Mouse (Mus musculus) monocyte, adult 5-6 weeks (primary cell): ENCODE results near the gene Lcn2. TPM values are rescaled to one million over a fixed set of nuclear protein-coding genes. Genes with fewer than 3 reads are reported as not detected.

Experiments
- ATAC-seq: fragments of 153-309, 156-312 bp; replicated peaks from 2 replicates; pipeline ENCODE4 v1.8.0; 2017; ENCODE audit warnings: mild to moderate bottlenecking; ENCODE audit not compliant: low TSS enrichment, insufficient number of reproducible peaks, severe bottlenecking, poor library complexity, low FRiP score
- total RNA-seq: library from RNA; stranded (forward); fragments of 200-1000, 200-491, 200-594 nt; gene quantifications from 3 replicates; pipeline ENCODE4 v1.2.3, GENCODE M21; 2017

The Lcn2 gene
- total RNA-seq, 1 experiment from 2014 or later: 1.6 TPM

DNA sequence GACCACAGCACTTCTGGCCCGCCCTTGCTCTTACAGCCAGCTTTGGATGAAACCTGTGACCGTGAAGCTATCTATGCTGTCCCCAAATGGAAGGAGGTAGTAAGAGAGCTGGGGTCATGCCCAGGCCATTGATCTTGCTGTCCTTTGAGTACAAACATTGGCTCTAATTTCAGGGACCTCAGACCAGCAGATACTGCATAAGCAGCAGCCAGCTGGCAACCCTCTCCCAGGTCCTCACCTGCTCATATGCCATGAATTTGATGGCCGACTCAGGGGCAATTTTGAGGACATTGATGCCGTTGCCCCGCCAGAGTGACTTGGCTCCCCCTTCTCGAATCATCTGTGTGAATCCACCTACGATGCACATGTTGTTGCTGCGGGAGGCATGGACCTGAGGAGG lies 29.4 kb upstream of the Lcn2 start:
- ATAC-seq: no peak

- no peak for ATAC-seq
Observed at GRCm38 (mm10) chr2:32416556-32416955, 28.5 kb upstream of the Lcn2 start.

DNA sequence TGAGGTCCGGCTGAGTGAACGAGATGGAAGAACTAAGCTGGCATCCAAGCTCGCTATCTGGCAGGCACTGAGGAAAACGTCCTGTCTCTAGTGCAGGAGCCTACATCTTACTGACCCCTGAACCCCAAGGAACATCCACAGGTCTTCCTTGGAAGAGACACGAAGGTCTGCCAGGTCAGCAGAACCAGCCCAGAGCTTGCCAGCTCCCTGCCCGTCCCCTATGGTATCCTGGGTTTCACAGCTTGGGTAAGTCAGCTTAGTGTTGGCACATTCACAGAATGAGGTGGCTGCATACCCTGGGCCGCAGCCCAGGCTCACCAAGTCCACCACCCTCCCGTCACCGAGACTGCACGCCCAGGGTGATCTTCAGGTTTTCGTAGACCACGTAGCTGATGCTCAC lies 27.7 kb upstream of the Lcn2 start:
- ATAC-seq: no peak

GRCm38 (mm10) chr2:32413936-32414335 lies 25.9 kb upstream of the Lcn2 start:
- no peak for ATAC-seq

DNA sequence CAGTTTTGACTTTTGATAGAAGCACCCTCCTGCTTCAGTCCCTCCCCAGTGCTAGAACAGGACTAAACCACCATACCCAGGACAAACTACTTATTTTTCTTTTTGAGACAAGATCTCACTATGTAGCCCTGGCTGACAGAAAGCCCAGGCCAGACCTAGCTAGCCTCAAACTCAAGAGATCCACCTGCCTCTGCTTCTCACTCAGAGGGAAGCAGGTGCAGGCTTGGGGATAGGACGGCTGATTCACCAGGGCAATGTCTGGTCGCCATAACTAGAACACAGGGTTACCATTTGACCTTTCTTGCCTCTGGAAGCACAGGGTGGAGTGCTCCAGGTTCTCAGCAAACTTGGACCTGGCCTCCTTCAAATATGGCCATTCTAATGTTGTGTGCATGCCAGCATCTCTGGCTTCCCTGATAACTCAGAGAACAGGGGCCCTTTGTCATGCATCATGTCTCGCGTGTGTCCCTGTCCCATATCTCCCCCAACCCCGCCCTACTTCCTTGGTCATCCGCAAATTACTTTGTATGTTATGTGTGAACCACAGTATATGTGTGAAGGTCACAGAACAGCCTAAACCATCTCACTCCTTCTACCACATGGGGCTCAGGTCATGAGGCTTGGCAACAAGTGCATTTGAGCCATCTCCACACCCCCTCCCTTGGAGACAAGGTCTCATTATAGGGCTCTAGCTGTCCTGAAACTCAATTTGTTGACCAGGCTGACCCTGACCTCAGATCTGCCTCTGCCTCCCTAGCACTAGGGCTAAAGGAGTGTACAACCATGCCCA lies 24.9 kb upstream of the Lcn2 start:
- ATAC-seq: no peak

DNA sequence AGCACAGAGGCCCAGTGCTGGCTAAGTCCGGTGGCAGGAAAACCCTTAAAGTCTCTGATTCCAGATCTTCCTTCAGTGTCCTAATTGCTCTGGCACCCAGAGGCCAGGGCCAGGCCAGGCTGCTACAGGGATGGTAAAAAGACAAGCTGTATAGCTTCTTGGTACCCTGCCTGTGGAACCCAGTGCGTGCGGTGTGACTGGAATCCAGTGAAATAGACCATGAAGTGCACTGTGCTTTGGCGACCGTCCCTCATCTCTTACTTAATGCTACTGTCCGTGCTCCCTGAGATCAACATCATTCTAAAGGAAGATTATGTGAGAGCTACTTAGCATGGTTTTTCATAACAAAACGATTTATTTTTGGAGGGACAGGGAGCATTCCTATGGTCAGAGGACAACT lies 23.4 kb upstream of the Lcn2 start:
- no peak for ATAC-seq

DNA sequence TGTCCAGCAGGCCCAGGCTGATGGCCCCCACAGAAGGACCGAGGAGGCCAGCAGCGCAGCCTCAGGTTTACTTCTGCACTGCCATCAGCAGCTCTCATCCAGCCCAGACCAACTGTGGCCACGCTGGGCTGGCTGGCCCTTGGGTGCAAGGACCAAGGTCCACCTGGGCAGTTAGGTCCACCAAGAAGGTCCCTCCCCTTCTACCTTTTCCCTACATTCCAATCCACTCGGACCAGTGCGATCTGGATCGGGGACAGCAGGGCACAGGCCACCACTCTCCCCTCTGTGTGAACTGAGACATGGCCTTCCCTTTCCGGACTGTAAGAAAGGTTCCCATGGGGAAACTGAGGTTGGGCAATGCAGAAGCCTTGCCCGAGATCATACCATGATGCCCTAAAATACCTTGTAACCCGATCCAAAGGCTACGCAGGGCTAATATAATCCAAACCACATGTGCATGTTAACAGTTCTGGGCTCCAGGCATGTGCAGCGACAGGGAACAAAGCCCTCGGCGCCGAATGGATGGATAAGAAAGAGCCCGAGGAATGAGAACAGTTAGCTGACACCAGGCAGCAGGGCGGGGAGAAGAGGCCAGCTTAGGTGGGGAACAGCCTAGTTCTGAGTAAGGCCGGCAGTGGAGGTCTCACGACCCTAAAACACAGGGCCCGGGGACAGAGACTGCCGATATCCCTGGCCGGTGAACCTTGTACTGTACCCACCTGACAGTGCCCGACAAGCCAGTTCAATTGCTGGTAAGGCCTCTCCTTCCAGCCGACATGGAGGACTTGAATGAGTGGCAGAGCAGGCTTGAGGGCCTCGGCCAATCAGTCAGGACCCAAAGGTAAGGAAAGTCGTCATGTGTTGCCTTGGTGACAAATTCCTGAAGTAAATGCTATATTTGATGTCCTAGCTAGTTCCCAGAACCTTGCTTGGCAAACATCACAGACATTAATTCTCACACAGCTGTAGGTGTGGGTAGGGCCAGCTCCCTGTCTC lies 20.7 kb upstream of the Lcn2 start:
- no peak for ATAC-seq

DNA sequence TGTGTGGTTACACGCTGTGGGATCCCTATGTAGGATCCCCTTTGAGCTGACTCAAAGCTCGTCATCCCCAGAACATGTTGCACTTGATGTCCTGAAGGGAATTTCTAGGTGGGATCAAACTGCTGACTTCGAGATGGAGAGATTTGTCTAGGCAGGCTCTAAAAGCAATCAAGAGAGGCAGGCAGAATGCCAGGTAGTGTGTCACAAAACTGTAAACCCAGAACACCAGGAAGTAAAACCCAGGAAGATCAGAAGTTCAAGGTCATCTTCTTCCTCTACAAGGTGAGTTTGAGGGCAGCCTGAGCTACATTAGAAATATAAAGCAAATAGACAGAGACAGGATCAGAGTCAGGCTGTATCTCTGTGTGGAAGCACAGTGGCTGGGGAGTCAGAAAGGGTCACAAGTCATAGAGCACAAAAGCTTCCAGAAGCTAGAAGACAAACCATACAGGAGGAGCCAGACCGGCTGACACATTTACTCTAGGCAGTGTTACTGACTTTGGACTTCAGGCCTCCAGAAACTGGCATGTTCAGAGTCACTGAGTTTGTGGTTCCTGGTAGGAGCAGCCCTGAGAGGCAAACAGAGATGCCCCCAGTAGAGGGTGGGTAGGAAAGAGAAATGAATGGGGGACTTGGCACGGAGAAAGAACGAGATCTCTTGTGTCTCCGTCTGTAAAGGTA lies 19.2 kb upstream of the Lcn2 start:
- ATAC-seq: no peak

DNA sequence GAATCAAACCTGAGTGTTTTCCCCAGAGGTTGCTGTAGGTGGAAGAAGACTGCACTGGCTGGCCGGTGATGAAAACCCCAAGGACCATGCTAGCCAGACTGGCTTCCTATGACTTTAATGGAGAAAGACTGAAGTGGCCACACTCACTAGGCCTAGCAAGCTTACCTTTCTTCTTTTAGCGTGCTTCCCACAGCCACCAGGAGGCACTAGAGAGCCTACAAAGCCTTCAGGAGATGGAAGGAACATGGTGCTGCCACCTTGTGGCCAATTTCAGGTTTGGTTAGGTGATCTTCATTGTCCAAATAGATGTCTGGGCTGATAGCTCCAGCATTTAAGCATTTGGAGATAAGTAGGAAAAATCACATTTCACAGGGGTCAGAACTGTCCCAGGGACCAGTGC lies 16.6 kb upstream of the Lcn2 start:
- peak; percentile 88 for ATAC-seq

GRCm38 (mm10) chr2:32396695-32397094 lies 8.6 kb upstream of the Lcn2 start:
- no peak for ATAC-seq

DNA sequence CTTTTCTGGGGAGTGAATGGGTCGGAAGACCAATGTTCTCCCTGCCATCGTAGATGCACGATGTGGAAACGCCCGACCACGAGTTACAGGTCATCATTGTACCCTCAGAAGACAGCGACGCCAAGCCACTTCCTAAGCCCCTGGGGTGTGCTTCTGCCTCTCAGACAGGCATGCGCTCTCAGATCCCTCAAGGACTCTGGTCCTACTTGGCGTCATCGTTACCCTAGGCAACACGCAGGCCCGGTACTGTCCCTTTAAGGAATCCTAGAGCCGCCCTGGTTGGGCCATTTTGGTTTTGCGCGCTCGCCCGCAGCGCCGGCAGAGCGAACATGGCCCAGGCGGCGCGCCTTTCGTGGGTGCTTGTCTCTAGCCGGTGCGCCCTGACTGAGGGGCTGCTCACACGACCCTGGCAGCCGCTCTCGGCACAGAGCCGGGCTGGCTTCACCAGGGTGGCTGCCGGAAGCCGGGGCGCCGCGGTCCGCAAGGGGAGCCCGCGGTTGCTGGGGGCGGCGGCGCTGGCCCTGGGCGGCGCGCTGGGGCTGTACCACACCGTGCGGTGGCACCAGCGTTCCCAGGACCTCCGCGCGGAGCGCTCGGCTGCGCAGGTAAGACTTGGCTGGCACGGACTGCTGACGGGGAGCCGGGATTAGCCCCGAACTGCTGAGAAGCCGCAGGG lies 8.0 kb upstream of the Lcn2 start:
- peak; percentile 87 for ATAC-seq

DNA sequence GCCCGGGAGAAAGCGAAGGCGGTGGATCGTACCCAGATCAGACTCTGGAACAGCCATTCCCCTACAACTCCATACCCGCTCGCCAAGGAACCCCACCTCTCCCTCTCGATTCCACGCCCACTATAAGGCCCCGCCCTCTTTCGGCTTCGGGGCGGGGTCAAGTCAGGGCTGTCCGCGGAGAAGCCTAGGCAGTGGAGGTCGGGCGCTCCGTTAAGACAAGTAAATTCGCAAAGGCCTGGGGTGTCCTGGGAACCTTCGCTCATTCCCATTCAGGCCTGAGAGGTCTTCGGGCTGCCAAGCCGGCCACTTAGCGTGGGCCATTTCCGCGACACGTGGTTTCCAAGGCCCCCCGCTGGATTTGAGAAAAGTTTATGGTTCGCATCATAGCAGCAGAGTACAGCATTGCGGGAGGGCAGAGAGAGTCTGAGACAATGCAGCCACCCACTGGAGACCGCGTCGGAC lies 7.5 kb upstream of the Lcn2 start, which contains the start of gene Ptges2:
Gene Ptges2, plus strand, starts transcription at position 413 of the 462 bp plus-strand sequence.
- ATAC-seq: peak; percentile 77

DNA sequence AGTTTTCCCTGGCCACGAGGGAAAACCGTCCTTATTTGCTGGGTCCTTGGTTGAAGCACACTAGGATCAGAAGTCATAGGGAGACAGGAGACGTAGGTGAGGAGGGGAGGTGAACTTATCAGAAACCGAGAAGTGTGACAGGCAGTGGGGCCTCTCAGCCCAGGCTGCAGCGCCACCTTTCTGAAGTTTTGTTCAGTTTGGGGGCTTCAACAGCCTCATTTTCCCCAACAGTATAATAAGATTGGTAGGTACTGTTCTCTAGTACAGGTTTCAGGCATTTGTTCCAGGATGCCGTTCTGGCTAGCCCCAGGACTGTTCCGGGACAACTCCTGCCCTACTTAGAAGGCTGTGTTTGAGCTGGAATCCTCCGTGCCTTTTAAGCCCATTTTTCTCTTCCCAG lies 6.9 kb upstream of the Lcn2 start:
- no peak for ATAC-seq

DNA sequence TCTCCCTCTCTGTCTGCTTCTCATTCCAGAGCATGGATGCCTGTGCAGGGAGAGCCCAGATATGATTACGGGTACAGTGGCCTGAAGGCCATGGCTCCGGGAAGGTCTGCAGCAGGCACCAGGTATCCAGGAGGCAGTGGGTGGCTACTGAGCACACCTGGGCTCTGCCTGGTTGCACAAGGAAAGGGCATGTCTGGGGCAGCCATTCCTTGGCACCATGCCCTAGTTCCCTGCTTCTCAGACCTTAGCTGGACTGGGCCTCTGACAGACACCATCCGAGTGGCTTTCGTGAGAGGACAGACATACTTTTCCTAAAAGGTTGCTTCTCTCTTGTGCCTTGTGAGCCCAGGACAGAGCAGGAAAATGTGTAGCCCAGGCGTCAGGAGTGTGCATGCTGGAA lies 4.0 kb upstream of the Lcn2 start:
- no peak for ATAC-seq

DNA sequence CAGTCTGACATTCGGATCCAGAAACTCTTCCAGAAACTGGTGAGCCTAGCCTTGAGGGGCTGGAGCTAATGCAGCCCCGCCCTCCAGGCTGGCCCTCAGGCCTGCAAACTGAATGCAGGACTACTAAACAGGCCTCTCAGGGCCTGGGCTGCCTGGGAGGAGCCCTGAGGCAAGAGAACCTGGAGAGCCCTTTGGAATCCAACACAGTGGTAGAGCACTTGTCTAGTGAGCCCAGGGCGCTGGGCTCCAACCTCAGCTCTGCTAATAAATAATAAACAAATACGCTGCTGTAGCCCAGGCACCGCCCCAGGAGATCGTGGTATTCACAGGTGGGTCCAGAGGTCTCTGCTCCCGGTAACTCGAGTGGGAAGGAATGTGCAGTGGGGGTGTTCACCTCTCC lies 2.8 kb upstream of the Lcn2 start:
- no peak for ATAC-seq

DNA sequence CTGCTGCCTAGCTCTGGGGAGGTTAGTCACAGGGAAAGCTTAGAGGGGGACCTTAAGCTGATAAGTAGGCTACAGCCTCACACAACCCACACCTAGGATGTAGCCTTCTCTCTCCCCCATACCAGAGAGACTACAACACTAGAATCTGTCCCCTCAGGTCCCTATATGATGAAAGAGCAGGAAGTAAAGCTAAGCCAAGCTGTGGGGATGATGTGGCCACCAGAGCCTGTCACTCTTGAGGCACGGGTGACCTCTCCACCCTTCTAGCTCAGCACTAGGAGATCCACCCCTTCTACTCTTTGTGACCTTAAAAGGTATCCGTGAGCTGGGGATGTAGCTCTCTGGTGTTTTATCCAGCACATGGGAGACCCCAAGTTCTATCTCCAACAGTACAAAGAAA lies 1.1 kb upstream of the Lcn2 start:
- no peak for ATAC-seq

GRCm38 (mm10) chr2:32382689-32383088 lies 5.4 kb downstream of the Lcn2 start:
- no peak for ATAC-seq

DNA sequence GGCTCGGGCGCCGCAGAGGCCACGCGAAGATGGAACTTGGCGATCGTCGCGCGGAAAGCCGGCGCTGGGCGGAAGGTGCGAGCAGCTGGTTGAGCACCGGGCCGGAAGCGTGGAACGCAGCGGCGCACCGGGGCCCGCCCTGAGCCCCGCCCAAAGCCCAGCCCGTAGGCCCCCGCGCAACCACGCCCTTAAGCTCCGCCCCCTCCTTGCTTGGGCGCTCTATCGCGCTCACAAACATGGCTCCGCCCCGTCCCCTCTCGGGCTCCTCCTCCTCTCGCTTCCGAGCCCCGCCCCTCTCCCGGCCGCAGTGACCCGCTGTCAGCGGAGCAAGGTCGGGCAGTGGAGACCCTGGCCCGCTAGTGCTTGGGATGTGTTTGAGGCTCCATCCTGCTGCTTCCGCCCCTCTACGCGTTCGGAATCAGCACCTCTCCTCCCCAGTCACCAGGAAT lies 6.3 kb downstream of the Lcn2 start, which contains the start of gene 1110008P14Rik:
Gene 1110008P14Rik, minus strand, starts transcription at position 164 of the 449 bp plus-strand sequence.
- peak; percentile 88 for ATAC-seq
